Mouse (Mus musculus): ENCODE measurements at regions not wholly inside any gene's neighbourhood (a gene's known extent, or its start where the extent isn't known, plus 50 kb on each side); places are given as distances from the start of the nearest gene placed in this dataset.

DNA sequence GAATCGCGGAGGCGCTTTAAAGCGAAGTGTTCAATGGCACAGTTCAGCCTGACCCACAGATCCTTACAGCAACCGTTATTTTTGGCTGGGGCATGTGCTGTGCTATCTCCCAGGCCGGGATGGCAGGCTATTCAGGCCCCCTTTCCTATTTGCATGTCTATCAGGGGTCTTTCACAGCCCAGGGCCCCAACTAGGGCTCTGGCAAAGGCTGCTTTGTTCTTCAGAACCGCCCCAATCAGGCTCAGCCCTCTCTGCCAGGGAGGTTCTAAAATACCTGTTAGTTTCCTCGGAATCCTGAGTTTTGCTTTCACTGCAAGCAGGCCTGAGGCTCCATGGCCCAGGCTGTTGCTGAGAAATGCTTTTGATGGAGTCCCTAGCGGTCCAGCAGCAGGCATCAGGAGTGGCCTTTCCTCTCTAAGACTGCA lies 949.7 kb downstream of the Mrps31 start:
- no peak for TF ChIP-seq CTCF (IDR thresholded peaks at IDR 0.05; ENCODE audit: extremely low read depth, insufficient read depth, low read length)
- no peak for TF ChIP-seq POLR2A (IDR thresholded peaks at IDR 0.05; ENCODE audit: extremely low read depth, insufficient read depth, low read length)

Measured in cortical plate, adult 2 months (tissue).